Mouse (Mus musculus): ENCODE measurements at regions not wholly inside any gene's neighbourhood (a gene's known extent, or its start where the extent isn't known, plus 50 kb on each side); places are given as distances from the start of the nearest gene placed in this dataset.
"Not testable (repeated sequence)": the region's sequence is repeated elsewhere in the genome, so short reads cannot be mapped to it uniquely, and the experiment has no call there.

GRCm38 (mm10) chr12:114513143-114513542, 969.4 kb downstream of the Adam6a start:
- no peak overlapping the region for H3K4me2 ChIP-seq (replicated peaks; ENCODE audit: low read depth, low read length)
- no peaks in the 10 kb centered on the region for H3K9me3 ChIP-seq (ENCODE audit: control insufficient read depth, low read length)
- 89% methylated on average over 2 of the region's 2 CpGs for WGBS
- H3K27me3 ChIP-seq (ENCODE audit: control insufficient read depth, insufficient read depth, low read length), result no peaks in the 10 kb centered on the region
- DNase-seq (ENCODE audit: low spot score), result no peak
- no peak for ATAC-seq (ENCODE audit: low FRiP score)
- H3K9ac ChIP-seq (ENCODE audit: low read depth, low read length), result no peak overlapping the region
- H3K4me3 ChIP-seq (ENCODE audit: low read depth, low read length), result no peak overlapping the region
- no peaks in the 10 kb centered on the region for H3K36me3 ChIP-seq (ENCODE audit: control insufficient read depth, insufficient read depth, low read length)
- no peaks in the 10 kb centered on the region for H3K4me1 ChIP-seq (replicated peaks; ENCODE audit: control insufficient read depth, insufficient read depth, low read length)
- no peak overlapping the region for H3K27ac ChIP-seq (ENCODE audit: low read depth, low read length)

- WGBS, result 67% methylated on average over 1 of the region's 1 CpGs
- H3K9me3 ChIP-seq (ENCODE audit: control insufficient read depth, low read length), result not testable (repeated sequence)
Measured at GRCm38 (mm10) chr12:114542094-114542493, 998.4 kb downstream of the Adam6a start.

GRCm38 (mm10) chr12:114544931-114545330, 1001.2 kb downstream of the Adam6a start:
- not testable (repeated sequence) for H3K27me3 ChIP-seq (ENCODE audit: control insufficient read depth, insufficient read depth, low read length); H3K9me3 ChIP-seq (ENCODE audit: control insufficient read depth, low read length); DNase-seq (ENCODE audit: low spot score); H3K4me1 ChIP-seq (replicated peaks; ENCODE audit: control insufficient read depth, insufficient read depth, low read length); H3K4me3 ChIP-seq (ENCODE audit: low read depth, low read length); H3K36me3 ChIP-seq (ENCODE audit: control insufficient read depth, insufficient read depth, low read length); H3K27ac ChIP-seq (ENCODE audit: low read depth, low read length); ATAC-seq (ENCODE audit: low FRiP score); H3K9ac ChIP-seq (ENCODE audit: low read depth, low read length); H3K4me2 ChIP-seq (replicated peaks; ENCODE audit: low read depth, low read length)
- 72% methylated on average over 1 of the region's 1 CpGs for WGBS

More at GRCm38 (mm10) chr12:114542094-114542493, 998.4 kb downstream of the Adam6a start:
- not testable (repeated sequence) for ATAC-seq (ENCODE audit: low FRiP score); H3K4me2 ChIP-seq (replicated peaks; ENCODE audit: low read depth, low read length); H3K27me3 ChIP-seq (ENCODE audit: control insufficient read depth, insufficient read depth, low read length); H3K4me3 ChIP-seq (ENCODE audit: low read depth, low read length); H3K27ac ChIP-seq (ENCODE audit: low read depth, low read length); H3K4me1 ChIP-seq (replicated peaks; ENCODE audit: control insufficient read depth, insufficient read depth, low read length); H3K9ac ChIP-seq (ENCODE audit: low read depth, low read length); DNase-seq (ENCODE audit: low spot score); H3K36me3 ChIP-seq (ENCODE audit: control insufficient read depth, insufficient read depth, low read length)

GRCm38 (mm10) chr12:114562440-114562839, 1018.7 kb downstream of the Adam6a start:
- ATAC-seq (ENCODE audit: low FRiP score), result no peak
- no peak overlapping the region for H3K4me2 ChIP-seq (replicated peaks; ENCODE audit: low read depth, low read length)
- H3K4me3 ChIP-seq (ENCODE audit: low read depth, low read length), result no peak overlapping the region
- H3K4me1 ChIP-seq (replicated peaks; ENCODE audit: control insufficient read depth, insufficient read depth, low read length), result no peaks in the 10 kb centered on the region
- no peak overlapping the region for H3K27ac ChIP-seq (ENCODE audit: low read depth, low read length)
- no peaks in the 10 kb centered on the region for H3K36me3 ChIP-seq (ENCODE audit: control insufficient read depth, insufficient read depth, low read length)
- no peaks in the 10 kb centered on the region for H3K27me3 ChIP-seq (ENCODE audit: control insufficient read depth, insufficient read depth, low read length)
- WGBS, result 69% methylated on average over 1 of the region's 1 CpGs
- DNase-seq (ENCODE audit: low spot score), result no peak
- H3K9me3 ChIP-seq (ENCODE audit: control insufficient read depth, low read length), result peaks cover 3% of the 10 kb centered on the region
- no peak overlapping the region for H3K9ac ChIP-seq (ENCODE audit: low read depth, low read length)

- DNase-seq (ENCODE audit: low spot score) (no peak), ATAC-seq (ENCODE audit: low FRiP score) (no peak)
- Histone ChIP-seq H3K4me3 (ENCODE audit: low read depth, low read length) (no peak overlapping the region), H3K27ac (ENCODE audit: low read depth, low read length) (no peak overlapping the region), H3K9ac (ENCODE audit: low read depth, low read length) (no peak overlapping the region), H3K4me1 (replicated peaks; ENCODE audit: control insufficient read depth, insufficient read depth, low read length) (no peaks in the 10 kb centered on the region), H3K9me3 (ENCODE audit: control insufficient read depth, low read length) (peaks cover 3% of the 10 kb centered on the region), H3K36me3 (ENCODE audit: control insufficient read depth, insufficient read depth, low read length) (no peaks in the 10 kb centered on the region), H3K27me3 (ENCODE audit: control insufficient read depth, insufficient read depth, low read length) (no peaks in the 10 kb centered on the region), H3K4me2 (replicated peaks; ENCODE audit: low read depth, low read length) (no peak overlapping the region)
- 61% methylated on average over 5 of the region's 5 CpGs for WGBS
Measured at GRCm38 (mm10) chr12:114562978-114563377, 1019.3 kb downstream of the Adam6a start.

- Histone ChIP-seq H3K27ac (ENCODE audit: low read depth, low read length) (no peak overlapping the region), H3K9me3 (ENCODE audit: control insufficient read depth, low read length) (peaks cover 3% of the 10 kb centered on the region), H3K4me3 (ENCODE audit: low read depth, low read length) (no peak overlapping the region), H3K4me2 (replicated peaks; ENCODE audit: low read depth, low read length) (no peak overlapping the region), H3K4me1 (replicated peaks; ENCODE audit: control insufficient read depth, insufficient read depth, low read length) (no peaks in the 10 kb centered on the region), H3K36me3 (ENCODE audit: control insufficient read depth, insufficient read depth, low read length) (no peaks in the 10 kb centered on the region), H3K9ac (ENCODE audit: low read depth, low read length) (no peak overlapping the region), H3K27me3 (ENCODE audit: control insufficient read depth, insufficient read depth, low read length) (no peaks in the 10 kb centered on the region)
- ATAC-seq (ENCODE audit: low FRiP score) (no peak), DNase-seq (ENCODE audit: low spot score) (no peak)
- 64% methylated on average over 1 of the region's 1 CpGs for WGBS
Measured at GRCm38 (mm10) chr12:114563683-114564082, 1020.0 kb downstream of the Adam6a start.

- Histone ChIP-seq H3K4me2 (replicated peaks; ENCODE audit: low read depth, low read length) (no peak overlapping the region), H3K9ac (ENCODE audit: low read depth, low read length) (no peak overlapping the region), H3K27ac (ENCODE audit: low read depth, low read length) (no peak overlapping the region), H3K4me3 (ENCODE audit: low read depth, low read length) (no peak overlapping the region), H3K4me1 (replicated peaks; ENCODE audit: control insufficient read depth, insufficient read depth, low read length) (no peaks in the 10 kb centered on the region), H3K9me3 (ENCODE audit: control insufficient read depth, low read length) (peaks cover 3% of the 10 kb centered on the region), H3K27me3 (ENCODE audit: control insufficient read depth, insufficient read depth, low read length) (no peaks in the 10 kb centered on the region), H3K36me3 (ENCODE audit: control insufficient read depth, insufficient read depth, low read length) (no peaks in the 10 kb centered on the region)
- ATAC-seq (ENCODE audit: low FRiP score), result no peak
- no peak for DNase-seq (ENCODE audit: low spot score)
- 70% methylated on average over 2 of the region's 2 CpGs for WGBS
Measured at GRCm38 (mm10) chr12:114564329-114564728, 1020.6 kb downstream of the Adam6a start.

DNA sequence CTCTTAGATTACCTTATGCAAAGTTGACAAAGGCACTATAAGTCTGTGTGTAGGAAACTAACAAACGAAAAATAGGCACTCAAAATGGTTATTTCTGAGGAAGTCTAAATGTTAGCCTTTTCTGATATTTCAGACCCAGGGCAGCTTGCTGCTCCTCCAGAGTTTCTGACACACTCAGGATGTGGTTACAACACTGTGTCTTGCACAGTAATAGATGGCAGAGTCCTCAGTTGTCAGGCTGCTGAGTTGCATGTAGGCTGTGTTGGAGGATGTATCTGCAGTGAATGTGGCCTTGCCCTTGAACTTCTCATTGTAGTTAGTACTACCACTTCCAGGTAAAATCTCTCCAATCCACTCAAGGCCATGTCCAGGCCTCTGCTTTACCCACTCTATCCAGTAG, 1039.7 kb downstream of the Adam6a start:
- no peaks in the 10 kb centered on the region for H3K27me3 ChIP-seq (ENCODE audit: control insufficient read depth, insufficient read depth, low read length)
- no peak overlapping the region for H3K4me3 ChIP-seq (ENCODE audit: low read depth, low read length)
- H3K4me1 ChIP-seq (replicated peaks; ENCODE audit: control insufficient read depth, insufficient read depth, low read length), result no peaks in the 10 kb centered on the region
- ATAC-seq (ENCODE audit: low FRiP score) (no peak), DNase-seq (ENCODE audit: low spot score) (no peak)
- no peak overlapping the region for H3K4me2 ChIP-seq (replicated peaks; ENCODE audit: low read depth, low read length)
- peaks cover 3% of the 10 kb centered on the region; the same call in 1 of the 2 replicates for H3K9me3 ChIP-seq (ENCODE audit: control insufficient read depth, low read length)
- H3K9ac ChIP-seq (ENCODE audit: low read depth, low read length), result no peak overlapping the region
- H3K27ac ChIP-seq (ENCODE audit: low read depth, low read length), result no peak overlapping the region
- 69% methylated on average over 1 of the region's 1 CpGs for WGBS
- no peaks in the 10 kb centered on the region for H3K36me3 ChIP-seq (ENCODE audit: control insufficient read depth, insufficient read depth, low read length)

GRCm38 (mm10) chr12:114587227-114587626, 1043.5 kb downstream of the Adam6a start:
- DNase-seq (ENCODE audit: low spot score) (no peak), ATAC-seq (ENCODE audit: low FRiP score) (no peak)
- H3K27me3 ChIP-seq (ENCODE audit: control insufficient read depth, insufficient read depth, low read length), result no peaks in the 10 kb centered on the region
- no peaks in the 10 kb centered on the region for H3K36me3 ChIP-seq (ENCODE audit: control insufficient read depth, insufficient read depth, low read length)
- no peak overlapping the region for H3K4me3 ChIP-seq (ENCODE audit: low read depth, low read length)
- no peaks in the 10 kb centered on the region for H3K4me1 ChIP-seq (replicated peaks; ENCODE audit: control insufficient read depth, insufficient read depth, low read length)
- 56% methylated on average over 2 of the region's 2 CpGs for WGBS
- H3K9me3 ChIP-seq (ENCODE audit: control insufficient read depth, low read length), result peaks cover 3% of the 10 kb centered on the region; the same call in 1 of the 2 replicates
- no peak overlapping the region for H3K27ac ChIP-seq (ENCODE audit: low read depth, low read length)
- no peak overlapping the region for H3K9ac ChIP-seq (ENCODE audit: low read depth, low read length)
- no peak overlapping the region for H3K4me2 ChIP-seq (replicated peaks; ENCODE audit: low read depth, low read length)
